Mouse (Mus musculus) adrenal gland, adult (tissue): ENCODE data around the gene Dhrs1.

Experiments
- DNase-seq, 2 experiments: peaks; one replicate each; pipeline ENCODE4 v3.0.0; 2022 to 2023; ENCODE audit warnings: low spot score in 1 of 2; ENCODE audit not compliant: inconsistent age in 2 of 2

Gene Dhrs1

GRCm38 (mm10) chr14:55745180-55745860 is at the start of gene Dhrs1, which contains the start of gene Nop9:
TSS of gene Dhrs1 (minus strand) at chr14:55745690.
TSS of gene Nop9 (plus strand) at chr14:55745693.
- DNase-seq = peak; percentile 90 to 97

GRCm38 (mm10) chr14:55793946-55794345 is 48.5 kb upstream of the Dhrs1 start:
- peak in 1 of 2 experiments; percentile 33 for DNase-seq

DNA sequence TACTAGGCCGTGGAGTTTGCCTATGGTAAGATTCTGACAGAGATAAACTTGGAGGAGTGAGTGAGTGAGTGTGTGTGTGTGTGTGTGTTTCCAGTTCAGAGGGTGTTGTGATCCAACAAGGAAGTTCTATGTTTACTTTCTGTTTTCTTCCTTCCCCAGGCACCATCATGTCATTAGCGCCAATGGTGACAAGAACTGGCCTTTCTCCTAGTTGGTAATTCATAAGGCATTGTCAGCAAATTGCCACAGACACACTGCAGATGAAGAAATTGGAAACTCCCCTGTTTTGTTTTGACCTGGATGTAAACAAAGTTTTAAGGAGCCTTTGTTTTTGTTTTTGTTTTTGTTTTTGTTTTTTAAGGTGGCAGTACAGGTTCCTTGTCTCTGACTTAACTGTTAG is 48.0 kb upstream of the Dhrs1 start:
- DNase-seq = peak in 1 of 2 experiments; percentile 14

- DNase-seq = peak in 1 of 2 experiments; percentile 78
These were observed 43.0 kb upstream of the Dhrs1 start, which contains the start of gene Ripk3 for GRCm38 (mm10) chr14:55788256-55789050. TSS of gene Ripk3 (minus strand) at chr14:55788865.

DNA sequence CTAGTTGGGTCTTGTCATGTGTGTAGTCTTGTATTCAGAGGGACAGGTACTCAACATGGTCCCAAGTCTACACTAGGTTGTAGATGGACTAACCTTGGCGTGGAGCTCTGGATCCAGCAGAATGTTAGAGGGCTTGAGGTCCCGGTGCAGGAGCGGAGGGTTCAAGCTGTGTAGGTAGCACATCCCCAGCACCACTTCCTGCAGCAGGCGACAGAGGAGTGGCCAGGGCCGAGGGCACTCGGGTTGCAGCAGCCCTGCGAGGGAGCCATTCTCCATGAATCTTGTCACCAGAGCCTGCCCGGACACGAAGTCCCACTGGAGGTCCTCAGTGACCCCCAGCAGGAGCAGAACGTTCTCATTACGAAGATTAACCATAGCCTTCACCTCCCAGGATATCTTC is 42.2 kb upstream of the Dhrs1 start:
- DNase-seq = peak in 1 of 2 experiments; percentile 21

DNA sequence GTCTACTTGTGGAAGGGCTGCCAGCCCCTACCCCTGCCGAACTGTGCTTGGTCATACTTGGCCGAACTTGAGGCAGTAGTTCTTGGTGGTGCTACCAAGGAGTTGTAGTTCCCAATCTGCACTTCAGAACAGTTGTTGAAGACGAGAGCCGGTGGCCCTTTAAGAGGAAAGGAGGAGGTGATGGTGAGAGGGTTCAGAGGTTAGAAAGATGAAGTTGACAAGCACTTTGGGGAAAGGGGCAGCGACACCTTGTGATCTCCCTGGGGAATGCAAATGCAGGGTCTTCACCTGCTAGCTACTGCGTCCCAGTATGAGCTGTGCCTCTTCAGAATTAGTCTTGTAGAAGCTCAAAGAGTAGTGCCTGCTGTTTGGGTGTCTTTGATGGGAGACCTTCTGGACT is 39.7 kb upstream of the Dhrs1 start:
- peak in 1 of 2 experiments; percentile 2 for DNase-seq

- peak; percentile 16 to 33 for DNase-seq
These were observed 38.4 kb upstream of the Dhrs1 start, which contains the start of gene Adcy4 for GRCm38 (mm10) chr14:55783958-55784235. TSS of gene Adcy4 (minus strand) at chr14:55784095.

DNA sequence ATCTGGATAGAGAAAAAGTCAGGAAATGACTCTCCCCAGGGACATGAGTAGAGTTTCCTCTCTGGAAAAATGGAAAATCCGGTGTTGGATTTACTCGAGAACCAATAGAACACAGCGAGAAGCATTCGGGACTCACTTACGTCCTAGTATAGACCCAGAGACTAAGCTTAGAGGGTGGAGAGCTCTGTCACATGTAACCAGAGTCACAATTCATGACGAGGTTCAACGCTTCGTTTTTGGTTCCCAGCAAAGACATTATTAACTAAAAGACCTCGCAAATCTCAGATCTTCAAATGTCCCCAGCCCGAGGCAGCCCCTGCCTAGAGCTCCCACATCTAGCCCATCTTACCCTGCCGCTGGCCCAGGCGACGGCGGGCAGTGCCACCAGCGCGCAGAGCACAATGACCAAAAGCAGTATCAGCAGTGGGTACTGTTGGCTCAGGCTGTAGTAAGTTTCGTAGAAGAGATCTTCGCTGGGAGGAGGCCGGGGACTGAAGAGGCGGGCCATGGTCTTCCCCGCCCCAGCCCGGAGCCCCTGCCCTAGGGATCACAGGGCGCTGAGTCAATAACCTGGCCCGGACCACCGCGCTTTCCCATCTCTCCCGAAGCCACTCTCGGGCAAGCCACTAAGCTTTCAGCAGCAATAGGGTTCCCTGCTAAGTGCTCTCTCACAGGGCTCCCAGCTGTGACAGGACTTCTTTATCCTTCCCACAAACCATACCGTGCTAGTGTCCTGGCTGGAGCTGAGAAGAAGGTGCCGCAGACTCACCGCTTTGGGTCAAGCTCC is 37.9 kb upstream of the Dhrs1 start:
- peak; percentile 6 to 64 for DNase-seq

- peak; percentile 6 to 18 for DNase-seq
These were observed 37.0 kb upstream of the Dhrs1 start for GRCm38 (mm10) chr14:55782361-55782960.

- DNase-seq = peak; percentile 68 to 89
These were observed 35.8 kb upstream of the Dhrs1 start for GRCm38 (mm10) chr14:55781310-55781709.

DNA sequence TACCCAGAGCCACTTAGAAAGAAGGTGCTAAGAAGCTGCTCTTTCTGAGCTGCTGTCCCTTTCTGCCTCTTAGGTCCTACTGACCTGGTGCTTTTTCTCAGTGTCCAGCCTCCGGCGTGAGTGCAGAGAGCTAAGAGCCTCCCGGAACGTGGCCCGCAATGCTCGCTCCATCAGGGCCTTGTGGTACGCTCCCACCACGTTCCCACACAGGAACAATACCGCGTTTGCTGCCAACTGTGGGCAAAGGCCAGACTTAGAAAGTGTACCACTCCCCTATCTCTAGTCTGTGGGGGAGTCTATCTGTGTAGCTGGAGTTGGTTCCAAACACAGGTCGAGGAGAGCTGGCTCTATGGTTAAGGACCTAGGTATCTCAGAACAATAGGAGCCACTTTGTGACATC is 35.2 kb upstream of the Dhrs1 start:
- DNase-seq = peak in 1 of 2 experiments; percentile 6

DNA sequence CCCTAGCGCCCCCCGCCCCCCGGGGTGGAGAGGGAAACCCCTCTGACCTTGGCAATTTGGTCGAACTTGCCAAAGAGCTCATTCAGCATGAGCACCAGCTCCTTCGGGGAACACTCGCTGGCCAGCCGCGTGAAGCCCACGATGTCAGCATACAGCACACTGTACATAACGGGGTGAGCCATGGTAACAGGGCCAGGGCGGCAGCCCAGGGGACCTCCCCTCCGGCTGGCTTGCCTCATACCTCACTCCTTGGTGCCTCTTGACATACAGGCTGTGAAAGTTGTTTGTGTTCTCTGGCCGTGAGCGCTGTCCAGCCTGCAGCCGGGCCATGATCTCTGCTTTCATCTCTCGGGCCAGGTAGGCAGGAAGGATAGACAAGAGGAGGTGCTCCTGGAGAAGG is 34.2 kb upstream of the Dhrs1 start:
- DNase-seq = peak; percentile 3 to 19

DNA sequence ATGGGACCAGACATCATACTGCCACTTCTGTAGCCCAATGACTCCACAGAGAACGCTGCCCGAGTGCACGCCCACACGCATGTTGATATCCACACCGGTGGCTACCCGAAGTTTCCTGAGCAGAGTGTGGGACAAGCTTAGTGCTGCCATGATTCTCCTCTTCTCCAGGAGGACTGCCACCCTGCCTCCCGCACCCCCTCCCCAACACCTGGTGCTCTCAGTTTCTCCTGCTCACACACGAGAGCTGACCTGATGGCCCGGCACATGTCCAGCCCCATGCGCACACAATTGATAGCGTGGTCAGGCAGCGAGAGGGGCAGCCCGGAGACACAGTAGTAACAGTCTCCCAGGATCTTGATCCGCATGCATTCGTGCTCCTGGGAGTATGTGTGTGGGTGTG is 33.2 kb upstream of the Dhrs1 start:
- peak; percentile 3 to 15 for DNase-seq

- peak; percentile 2 to 16 for DNase-seq
These were observed 32.3 kb upstream of the Dhrs1 start for GRCm38 (mm10) chr14:55777806-55778205.

DNA sequence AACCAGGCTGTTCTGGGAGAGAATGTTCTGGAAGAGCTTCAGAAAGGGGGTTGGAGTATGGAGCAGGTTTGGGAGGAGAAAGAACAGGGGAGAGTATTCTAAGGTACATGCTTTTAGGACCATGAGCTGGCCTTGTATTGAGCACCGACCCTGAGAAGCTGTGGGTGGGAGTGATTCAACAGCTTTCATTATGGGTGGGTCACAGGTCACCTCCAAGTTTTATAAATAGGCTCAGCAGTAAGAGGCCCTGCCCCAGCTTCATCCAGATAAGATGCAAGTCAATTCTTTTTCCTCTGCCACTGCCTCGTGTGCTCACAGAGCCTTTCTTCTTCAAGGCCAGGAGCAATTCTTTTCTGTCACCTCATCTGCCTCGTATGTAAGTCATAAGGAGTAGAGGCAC is 31.7 kb upstream of the Dhrs1 start:
- peak; percentile 0 to 15 for DNase-seq

DNA sequence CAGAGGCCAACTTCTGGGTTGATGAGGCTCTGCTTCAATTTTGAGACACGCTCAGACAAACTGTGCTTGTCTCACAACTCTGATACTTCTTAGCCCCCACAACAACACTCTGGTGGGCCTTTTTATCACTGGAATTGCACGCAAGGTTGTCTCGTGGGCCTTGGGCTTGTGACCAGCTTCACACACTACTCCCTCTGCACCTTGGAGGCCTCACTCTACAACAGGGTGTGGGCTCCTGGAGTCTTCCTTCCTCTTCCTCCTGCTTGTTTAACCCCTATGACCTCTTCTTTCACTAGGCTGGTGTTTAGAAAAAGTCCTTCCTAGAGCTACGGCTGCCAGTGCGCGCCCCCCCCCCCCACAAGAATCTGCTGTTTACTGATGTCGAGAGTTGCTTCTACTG is 31.2 kb upstream of the Dhrs1 start:
- peak; percentile 2 to 15 for DNase-seq

DNA sequence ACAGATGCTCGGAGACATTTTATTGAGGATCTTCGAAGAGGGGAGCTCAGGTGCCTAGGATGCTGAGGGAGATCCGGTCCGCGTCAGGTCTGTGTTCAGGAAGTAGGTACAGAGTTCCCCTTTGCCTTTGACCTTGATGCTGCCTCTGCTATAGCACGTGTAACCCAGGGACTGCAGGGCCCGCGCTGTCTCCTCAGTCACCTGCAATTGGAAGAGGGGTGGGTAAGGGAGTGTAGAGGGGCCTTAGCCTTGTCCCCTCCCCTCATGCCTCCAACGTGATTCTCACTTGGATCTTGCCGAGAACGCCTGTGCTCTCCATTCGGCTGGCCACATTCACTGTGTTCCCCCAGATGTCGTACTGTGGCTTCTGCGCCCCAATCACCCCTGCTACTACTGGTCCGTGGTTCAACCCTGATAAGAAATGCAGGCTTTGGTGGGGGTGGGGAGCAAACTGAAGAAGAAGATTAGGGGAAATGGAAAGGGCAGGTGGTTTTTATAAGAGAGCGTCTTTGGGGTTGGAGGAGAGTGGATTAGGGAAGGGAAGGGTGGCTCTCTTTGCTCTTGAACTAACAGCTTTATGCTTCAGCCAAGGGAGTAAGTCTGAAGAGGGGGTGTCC is 23.7 kb upstream of the Dhrs1 start:
- no peak for DNase-seq

DNA sequence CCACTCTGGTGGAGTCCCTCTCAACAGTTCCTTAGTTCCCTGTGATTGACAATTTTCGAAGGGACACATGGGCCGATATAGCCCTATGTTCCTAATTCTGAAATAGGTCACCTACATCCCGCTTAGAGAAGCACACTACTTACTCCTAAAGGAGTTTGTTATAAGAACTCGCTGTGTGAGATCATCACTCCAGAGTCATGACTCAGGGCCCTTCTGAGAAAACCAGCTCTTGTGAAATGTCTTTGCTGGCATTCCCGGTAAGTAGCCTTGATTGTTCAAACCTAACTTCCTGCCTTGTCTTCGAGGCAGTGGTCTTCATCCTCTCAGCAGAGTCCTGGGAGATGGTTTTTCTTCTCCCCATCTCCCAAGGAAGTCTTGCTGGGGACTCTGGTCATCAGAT is 23.1 kb upstream of the Dhrs1 start:
- DNase-seq = peak in 1 of 2 experiments; percentile 86

GRCm38 (mm10) chr14:55767519-55768414 is 22.3 kb upstream of the Dhrs1 start:
- peak; percentile 57 to 84 for DNase-seq

- DNase-seq = no peak
These were observed 20.2 kb upstream of the Dhrs1 start, which contains the start of gene Ltb4r1 for GRCm38 (mm10) chr14:55765696-55766095. TSS of gene Ltb4r1 (plus strand) at chr14:55765962.
